Mouse (Mus musculus): Measurements from ENCODE around the gene Col5a1. TPM values are rescaled to one million over a fixed set of nuclear protein-coding genes. Genes with fewer than 3 reads are reported as not detected.

Gene Col5a1
- total and polyA plus RNA-seq, 2 experiments from 2014 or later: 8.0 to 23.6 TPM

- Histone ChIP-seq H3K9me3 (ENCODE audit: low read length) (no peaks in the 10 kb centered on the region), H3K27me3 (ENCODE audit: insufficient read depth, low read length) (no peaks in the 10 kb centered on the region), H3K27ac (no peak overlapping the region), H3K4me2 (ENCODE audit: low read depth, low read length) (no peak overlapping the region), H3K4me1 (ENCODE audit: insufficient read depth, low read length) (no peaks in the 10 kb centered on the region), H3K9ac (replicated peaks; ENCODE audit: low read length) (no peak overlapping the region), H3K4me3 (ENCODE audit: low read length) (no peak overlapping the region), H3K36me3 (ENCODE audit: insufficient read depth, low read length) (no peaks in the 10 kb centered on the region)
- 93% methylated on average over 3 of the region's 3 CpGs for WGBS
- no peak for DNase-seq (ENCODE audit: low spot score)
- TF ChIP-seq CTCF (IDR thresholded peaks at IDR 0.05; ENCODE audit: low read depth): no peak
- no peak for ATAC-seq
Measured at GRCm38 (mm10) chr2:27917177-27917576, 31.0 kb downstream of the Col5a1 start.

GRCm38 (mm10) chr2:27918106-27918505 is 31.9 kb downstream of the Col5a1 start:
- Histone ChIP-seq H3K4me3 (ENCODE audit: low read length) (no peak overlapping the region), H3K9me3 (ENCODE audit: low read length) (no peaks in the 10 kb centered on the region), H3K4me2 (ENCODE audit: low read depth, low read length) (no peak overlapping the region), H3K9ac (replicated peaks; ENCODE audit: low read length) (no peak overlapping the region), H3K4me1 (ENCODE audit: insufficient read depth, low read length) (no peaks in the 10 kb centered on the region), H3K27me3 (ENCODE audit: insufficient read depth, low read length) (no peaks in the 10 kb centered on the region), H3K36me3 (ENCODE audit: insufficient read depth, low read length) (no peaks in the 10 kb centered on the region), H3K27ac (no peak overlapping the region)
- WGBS: 57% methylated on average over 7 of the region's 7 CpGs
- peak; percentile 55; the same call in 1 of the 2 replicates for ATAC-seq
- peak; percentile 51 for DNase-seq (ENCODE audit: low spot score)
- no peak for TF ChIP-seq CTCF (IDR thresholded peaks at IDR 0.05; ENCODE audit: low read depth)

DNA sequence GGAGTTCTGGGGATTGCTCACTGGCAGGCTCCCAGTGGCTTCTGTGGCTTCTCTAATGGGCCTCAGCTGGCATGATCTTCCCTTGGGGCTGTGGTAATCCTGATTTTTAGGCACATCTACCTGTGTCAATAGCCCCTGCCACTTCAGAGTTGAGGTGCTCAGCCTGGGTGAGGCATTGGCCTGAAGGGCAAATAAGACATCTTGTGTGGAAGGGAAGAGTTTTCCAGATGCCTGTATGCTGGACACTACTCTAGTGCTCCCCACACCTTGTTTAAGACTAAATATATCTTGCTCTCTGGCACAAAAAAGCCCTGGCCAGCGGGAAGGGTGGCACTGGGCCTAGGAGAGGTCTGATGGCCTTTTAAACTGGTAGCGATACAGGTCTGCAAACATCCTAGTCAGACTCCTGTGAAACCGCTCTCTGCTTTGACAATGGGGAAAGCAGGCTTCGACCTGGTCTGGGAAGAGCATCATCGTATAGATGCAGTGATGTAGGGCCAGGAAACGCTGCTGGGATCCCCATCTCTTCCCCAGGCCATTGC is 33.2 kb downstream of the Col5a1 start:
- H3K9ac ChIP-seq (replicated peaks; ENCODE audit: low read length): no peak overlapping the region
- no peaks in the 10 kb centered on the region for H3K27me3 ChIP-seq (ENCODE audit: insufficient read depth, low read length)
- H3K4me3 ChIP-seq (ENCODE audit: low read length): no peak overlapping the region
- no peak for TF ChIP-seq CTCF (IDR thresholded peaks at IDR 0.05; ENCODE audit: low read depth)
- DNase-seq (ENCODE audit: low spot score) (no peak), ATAC-seq (no peak)
- no peak overlapping the region for H3K4me2 ChIP-seq (ENCODE audit: low read depth, low read length)
- no peak overlapping the region for H3K27ac ChIP-seq
- no peaks in the 10 kb centered on the region for H3K4me1 ChIP-seq (ENCODE audit: insufficient read depth, low read length)
- 88% methylated on average over 6 of the region's 6 CpGs for WGBS
- no peaks in the 10 kb centered on the region for H3K36me3 ChIP-seq (ENCODE audit: insufficient read depth, low read length)
- H3K9me3 ChIP-seq (ENCODE audit: low read length): no peaks in the 10 kb centered on the region

- no peak for ATAC-seq
Measured at GRCm38 (mm10) chr2:27922053-27922452, 35.8 kb downstream of the Col5a1 start.

GRCm38 (mm10) chr2:27923718-27924117 is 37.5 kb downstream of the Col5a1 start:
- Histone ChIP-seq H3K4me3 (ENCODE audit: low read length) (no peak overlapping the region), H3K4me2 (ENCODE audit: low read depth, low read length) (no peak overlapping the region), H3K9me3 (ENCODE audit: low read length) (no peaks in the 10 kb centered on the region), H3K27ac (no peak overlapping the region), H3K36me3 (ENCODE audit: insufficient read depth, low read length) (no peaks in the 10 kb centered on the region), H3K9ac (replicated peaks; ENCODE audit: low read length) (no peak overlapping the region), H3K27me3 (ENCODE audit: insufficient read depth, low read length) (no peaks in the 10 kb centered on the region), H3K4me1 (ENCODE audit: insufficient read depth, low read length) (no peaks in the 10 kb centered on the region)
- DNase-seq (ENCODE audit: low spot score) (no peak), ATAC-seq (no peak)
- no peak for TF ChIP-seq CTCF (IDR thresholded peaks at IDR 0.05; ENCODE audit: low read depth)
- WGBS: 83% methylated on average over 6 of the region's 6 CpGs

More at GRCm38 (mm10) chr2:27922053-27922452, 35.8 kb downstream of the Col5a1 start:
- no peak overlapping the region for H3K4me3 ChIP-seq (ENCODE audit: low read length)
- H3K36me3 ChIP-seq (ENCODE audit: insufficient read depth, low read length): no peaks in the 10 kb centered on the region
- no peaks in the 10 kb centered on the region for H3K4me1 ChIP-seq (ENCODE audit: insufficient read depth, low read length)
- no peak overlapping the region for H3K4me2 ChIP-seq (ENCODE audit: low read depth, low read length)
- H3K9me3 ChIP-seq (ENCODE audit: low read length): no peaks in the 10 kb centered on the region
- no peak overlapping the region for H3K27ac ChIP-seq
- no peak overlapping the region for H3K9ac ChIP-seq (replicated peaks; ENCODE audit: low read length)
- no peak for TF ChIP-seq CTCF (IDR thresholded peaks at IDR 0.05; ENCODE audit: low read depth)
- no peak for DNase-seq (ENCODE audit: low spot score)
- 84% methylated on average over 8 of the region's 8 CpGs for WGBS
- no peaks in the 10 kb centered on the region for H3K27me3 ChIP-seq (ENCODE audit: insufficient read depth, low read length)

DNA sequence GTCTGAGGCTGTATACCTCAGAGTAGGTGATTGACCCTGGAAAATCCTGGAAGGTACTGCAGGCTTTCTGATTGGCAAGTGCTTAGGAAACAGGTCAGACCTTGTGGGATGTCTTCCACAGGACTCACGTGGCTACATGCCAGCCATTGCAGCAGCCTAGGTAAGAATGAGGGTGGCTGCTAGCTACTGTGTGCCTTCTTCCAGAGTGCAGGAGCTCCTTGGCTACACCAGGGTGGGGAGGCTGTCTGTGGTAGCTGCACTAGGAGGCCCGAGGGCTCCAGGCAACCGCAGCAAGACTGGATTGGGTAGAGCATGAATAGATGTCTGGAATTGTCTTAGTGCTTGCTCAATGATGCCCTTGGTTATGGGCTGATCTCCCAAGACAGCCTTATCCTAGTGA is 38.2 kb downstream of the Col5a1 start:
- no peaks in the 10 kb centered on the region for H3K9me3 ChIP-seq (ENCODE audit: low read length)
- H3K4me2 ChIP-seq (ENCODE audit: low read depth, low read length): no peak overlapping the region
- no peaks in the 10 kb centered on the region for H3K27me3 ChIP-seq (ENCODE audit: insufficient read depth, low read length)
- H3K4me3 ChIP-seq (ENCODE audit: low read length): no peak overlapping the region
- no peak for TF ChIP-seq CTCF (IDR thresholded peaks at IDR 0.05; ENCODE audit: low read depth)
- no peak for ATAC-seq
- no peak for DNase-seq (ENCODE audit: low spot score)
- no peak overlapping the region for H3K9ac ChIP-seq (replicated peaks; ENCODE audit: low read length)
- H3K27ac ChIP-seq: no peak overlapping the region
- WGBS: 82% methylated on average over 3 of the region's 3 CpGs
- H3K36me3 ChIP-seq (ENCODE audit: insufficient read depth, low read length): no peaks in the 10 kb centered on the region
- no peaks in the 10 kb centered on the region for H3K4me1 ChIP-seq (ENCODE audit: insufficient read depth, low read length)

- DNase-seq (ENCODE audit: low spot score) (peak; percentile 87), ATAC-seq (peak; percentile 58)
- Histone ChIP-seq H3K27ac (no peak overlapping the region), H3K4me1 (ENCODE audit: insufficient read depth, low read length) (no peaks in the 10 kb centered on the region), H3K9ac (replicated peaks; ENCODE audit: low read length) (no peak overlapping the region), H3K4me3 (ENCODE audit: low read length) (no peak overlapping the region), H3K27me3 (ENCODE audit: insufficient read depth, low read length) (no peaks in the 10 kb centered on the region), H3K36me3 (ENCODE audit: insufficient read depth, low read length) (no peaks in the 10 kb centered on the region), H3K9me3 (ENCODE audit: low read length) (no peaks in the 10 kb centered on the region), H3K4me2 (ENCODE audit: low read depth, low read length) (no peak overlapping the region)
- peak; percentile 89 for TF ChIP-seq CTCF (IDR thresholded peaks at IDR 0.05; ENCODE audit: low read depth)
- 54% methylated on average over 7 of the region's 7 CpGs for WGBS
Measured at GRCm38 (mm10) chr2:27926478-27927165, 40.4 kb downstream of the Col5a1 start.

All from hindbrain, postnatal 0 days (tissue).